Mouse (Mus musculus): Measurements from ENCODE around the gene Abhd6.

Gene Abhd6

GRCm38 (mm10) chr14:8029752-8030151 is 27.1 kb downstream of the Abhd6 start:
- DNase-seq (ENCODE audit: extremely low spot score, low spot score): no peak

- DNase-seq (ENCODE audit: extremely low spot score, low spot score): no peak
These were observed 27.8 kb downstream of the Abhd6 start for GRCm38 (mm10) chr14:8030535-8030934.

GRCm38 (mm10) chr14:8032087-8032944 is 29.6 kb downstream of the Abhd6 start:
- DNase-seq (ENCODE audit: extremely low spot score, low spot score): no peak

- DNase-seq (ENCODE audit: extremely low spot score, low spot score): no peak
These were observed 31.9 kb downstream of the Abhd6 start for GRCm38 (mm10) chr14:8034561-8034960.

GRCm38 (mm10) chr14:8035951-8036350 is 33.2 kb downstream of the Abhd6 start:
- DNase-seq (ENCODE audit: extremely low spot score, low spot score): no peak

- no peak for DNase-seq (ENCODE audit: extremely low spot score, low spot score)
These were observed 33.7 kb downstream of the Abhd6 start for GRCm38 (mm10) chr14:8036406-8036805.

GRCm38 (mm10) chr14:8038150-8038549 is 35.4 kb downstream of the Abhd6 start:
- no peak for DNase-seq (ENCODE audit: extremely low spot score, low spot score)

GRCm38 (mm10) chr14:8038791-8039448 is 36.2 kb downstream of the Abhd6 start:
- DNase-seq (ENCODE audit: extremely low spot score, low spot score): no peak

GRCm38 (mm10) chr14:8040179-8040578 is 37.5 kb downstream of the Abhd6 start:
- no peak for DNase-seq (ENCODE audit: extremely low spot score, low spot score)

GRCm38 (mm10) chr14:8040911-8041678 is 38.4 kb downstream of the Abhd6 start:
- DNase-seq (ENCODE audit: extremely low spot score, low spot score): no peak

GRCm38 (mm10) chr14:8042120-8042519 is 39.4 kb downstream of the Abhd6 start:
- DNase-seq (ENCODE audit: extremely low spot score, low spot score): no peak

- DNase-seq (ENCODE audit: extremely low spot score, low spot score): no peak
These were observed 39.9 kb downstream of the Abhd6 start for GRCm38 (mm10) chr14:8042577-8042976.

- DNase-seq (ENCODE audit: extremely low spot score, low spot score): no peak
These were observed 41.6 kb downstream of the Abhd6 start for GRCm38 (mm10) chr14:8044330-8044729.

- no peak for DNase-seq (ENCODE audit: extremely low spot score, low spot score)
These were observed 42.1 kb downstream of the Abhd6 start for GRCm38 (mm10) chr14:8044786-8045185.

- no peak for DNase-seq (ENCODE audit: extremely low spot score, low spot score)
These were observed 42.6 kb downstream of the Abhd6 start for GRCm38 (mm10) chr14:8045187-8045846.

- DNase-seq (ENCODE audit: extremely low spot score, low spot score): no peak
These were observed 44.1 kb downstream of the Abhd6 start for GRCm38 (mm10) chr14:8046839-8047238.

GRCm38 (mm10) chr14:8049334-8049733 is 46.6 kb downstream of the Abhd6 start:
- DNase-seq (ENCODE audit: extremely low spot score, low spot score): no peak

- DNase-seq (ENCODE audit: extremely low spot score, low spot score): no peak
These were observed 49.2 kb downstream of the Abhd6 start for GRCm38 (mm10) chr14:8051869-8052268.

GRCm38 (mm10) chr14:8052661-8053060 is 50.0 kb downstream of the Abhd6 start:
- DNase-seq (ENCODE audit: extremely low spot score, low spot score): no peak

- no peak for DNase-seq (ENCODE audit: extremely low spot score, low spot score)
These were observed 51.8 kb downstream of the Abhd6 start for GRCm38 (mm10) chr14:8054310-8055102.

GRCm38 (mm10) chr14:8056076-8056475 is 53.4 kb downstream of the Abhd6 start:
- DNase-seq (ENCODE audit: extremely low spot score, low spot score): no peak

All from neural tube, embryonic 10.5 days (tissue).